Mouse (Mus musculus) left cerebral cortex, adult 11 months (tissue): ENCODE measurements around the gene Foxn3.

Experiments
- DNase-seq: peaks from one replicate; pipeline ENCODE4 v3.0.0; 2022; ENCODE audit warnings: low spot score

Gene Foxn3

GRCm38 (mm10) chr12:99385897-99386834 lies 177.2 kb downstream of the Foxn3 start:
- no peak for DNase-seq

- no peak for DNase-seq
These were observed 178.3 kb downstream of the Foxn3 start for GRCm38 (mm10) chr12:99385073-99385472.

GRCm38 (mm10) chr12:99381317-99381716 lies 182.1 kb downstream of the Foxn3 start:
- DNase-seq = no peak

GRCm38 (mm10) chr12:99380855-99381262 lies 182.5 kb downstream of the Foxn3 start:
- DNase-seq = no peak

GRCm38 (mm10) chr12:99380124-99380523 lies 183.3 kb downstream of the Foxn3 start:
- no peak for DNase-seq

- no peak for DNase-seq
These were observed 185.1 kb downstream of the Foxn3 start for GRCm38 (mm10) chr12:99378284-99378683.

- no peak for DNase-seq
These were observed 185.7 kb downstream of the Foxn3 start for GRCm38 (mm10) chr12:99377705-99378104.

- DNase-seq = no peak
These were observed 186.3 kb downstream of the Foxn3 start for GRCm38 (mm10) chr12:99377069-99377468.

GRCm38 (mm10) chr12:99375878-99376454 lies 187.4 kb downstream of the Foxn3 start:
- no peak for DNase-seq

- DNase-seq = no peak
These were observed 188.0 kb downstream of the Foxn3 start for GRCm38 (mm10) chr12:99375426-99375825.

GRCm38 (mm10) chr12:99374099-99374600 lies 189.2 kb downstream of the Foxn3 start:
- DNase-seq = no peak

GRCm38 (mm10) chr12:99373584-99373983 lies 189.8 kb downstream of the Foxn3 start:
- DNase-seq = no peak

- no peak for DNase-seq
These were observed 191.9 kb downstream of the Foxn3 start for GRCm38 (mm10) chr12:99371500-99371899.

- DNase-seq = no peak
These were observed 195.1 kb downstream of the Foxn3 start for GRCm38 (mm10) chr12:99368251-99368650.

- no peak for DNase-seq
These were observed 197.4 kb downstream of the Foxn3 start for GRCm38 (mm10) chr12:99365999-99366398.

- DNase-seq = no peak
These were observed 199.2 kb downstream of the Foxn3 start for GRCm38 (mm10) chr12:99364201-99364600.

- DNase-seq = no peak
These were observed 200.4 kb downstream of the Foxn3 start for GRCm38 (mm10) chr12:99363024-99363423.

- DNase-seq = no peak
These were observed 201.6 kb downstream of the Foxn3 start for GRCm38 (mm10) chr12:99361752-99362132.

- no peak for DNase-seq
These were observed 202.2 kb downstream of the Foxn3 start for GRCm38 (mm10) chr12:99360958-99361751.

GRCm38 (mm10) chr12:99358698-99359097 lies 204.7 kb downstream of the Foxn3 start:
- no peak for DNase-seq

GRCm38 (mm10) chr12:99356660-99357059 lies 206.7 kb downstream of the Foxn3 start:
- DNase-seq = no peak

GRCm38 (mm10) chr12:99353692-99354091 lies 209.7 kb downstream of the Foxn3 start:
- no peak for DNase-seq
